Mouse (Mus musculus): ENCODE data around the gene Sh3kbp1.

Sh3kbp1 gene

DNA sequence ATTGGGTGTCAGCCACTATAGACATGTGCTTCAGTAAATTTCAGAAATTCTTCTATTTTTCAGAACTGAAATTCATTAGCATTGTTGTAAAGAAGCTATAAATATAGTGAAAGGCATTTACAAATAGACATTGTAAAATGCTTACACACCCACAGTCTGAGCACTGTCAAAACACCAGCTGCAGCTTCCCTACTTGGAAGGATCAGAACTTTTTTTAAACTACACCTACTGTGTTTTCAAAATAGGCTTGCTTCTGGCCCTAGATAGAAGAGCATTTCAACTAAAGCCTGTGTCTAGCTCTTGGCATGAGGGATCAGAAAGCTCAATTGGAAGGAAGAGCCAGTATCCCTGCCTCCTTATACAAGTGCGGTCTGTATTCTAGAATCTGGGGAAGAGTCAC, 305.0 kb downstream of the Sh3kbp1 start:
- DNase-seq = no peak

DNA sequence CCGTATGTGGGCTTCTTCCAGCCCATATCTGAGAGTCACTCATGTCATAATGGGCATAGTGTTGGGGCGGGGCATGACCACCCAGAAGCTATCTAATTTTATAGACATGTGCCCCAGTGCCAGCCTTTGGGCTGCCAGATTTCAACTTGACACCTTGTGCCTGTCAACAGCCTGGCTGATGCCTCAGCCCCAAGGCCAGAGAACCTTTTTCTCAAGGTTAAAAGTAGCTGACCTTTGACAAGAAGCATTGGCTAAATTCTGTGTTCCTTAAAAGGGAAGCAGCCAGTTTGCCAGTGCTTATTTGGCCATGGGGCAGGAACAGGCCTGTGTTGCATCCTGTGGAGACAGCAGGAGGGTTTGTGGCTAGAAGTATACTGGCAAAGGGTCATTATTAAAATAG, 315.5 kb downstream of the Sh3kbp1 start:
- DNase-seq = no peak

DNA sequence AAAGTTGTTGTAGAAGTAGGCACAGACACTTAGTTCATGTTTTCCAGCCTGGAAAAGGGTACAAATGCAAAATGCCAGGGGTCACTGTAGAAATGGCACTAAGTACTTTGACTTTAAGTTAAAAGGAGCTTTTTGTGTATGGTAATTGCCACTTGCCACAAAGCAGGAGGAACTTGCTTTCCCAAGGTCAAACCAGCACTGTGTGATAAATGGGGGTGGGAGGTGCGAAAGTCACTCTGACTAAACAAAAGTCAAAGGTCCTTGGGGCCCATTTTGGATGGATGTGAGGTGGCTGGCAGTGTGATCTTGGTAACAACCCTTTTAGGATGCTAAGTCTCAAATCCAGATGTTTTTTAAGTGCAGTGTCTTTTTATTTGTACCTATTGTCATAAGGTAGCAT, 316.5 kb downstream of the Sh3kbp1 start:
- no peak for DNase-seq

DNA sequence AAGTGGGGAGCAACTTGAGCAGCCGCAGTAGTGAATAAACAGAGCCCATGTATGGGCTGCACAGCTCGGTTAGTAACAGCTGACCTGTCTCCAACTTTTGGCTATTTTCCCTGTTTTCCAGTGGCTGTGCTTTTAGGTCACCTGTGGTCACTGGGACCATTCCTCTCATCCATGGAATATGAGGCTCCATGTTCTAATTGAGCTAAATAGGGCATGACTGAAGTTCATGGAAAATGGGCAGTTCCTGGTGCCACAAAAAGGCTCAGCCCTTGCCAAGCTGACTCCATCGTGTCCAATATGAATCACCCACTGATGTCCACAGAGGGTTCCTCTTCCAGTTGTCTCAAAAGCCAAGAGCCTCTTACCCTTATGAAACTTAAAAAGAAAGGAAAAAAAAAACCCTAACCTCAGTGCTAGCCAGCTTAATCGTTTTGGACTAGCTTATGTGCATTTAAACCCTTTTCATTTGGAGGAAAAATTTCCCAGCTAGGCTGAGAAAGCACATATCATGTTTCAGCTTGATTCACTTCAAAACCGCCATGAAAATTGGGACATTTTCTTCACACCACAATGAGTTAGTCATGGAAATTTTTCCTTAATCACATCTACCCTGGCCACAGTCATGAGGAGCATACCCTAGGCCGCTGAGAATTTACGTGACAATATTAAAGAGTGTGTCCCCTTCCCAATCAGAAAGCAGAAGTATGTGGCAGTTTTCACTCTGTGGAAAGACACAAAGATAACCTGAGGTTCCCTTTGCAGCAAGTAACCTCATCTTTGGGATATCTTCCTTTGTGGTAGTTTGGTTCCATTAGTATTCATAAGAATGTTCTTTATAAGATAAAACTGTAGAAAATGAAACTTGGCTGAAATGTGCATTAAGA, 326.7 kb downstream of the Sh3kbp1 start:
- no peak for DNase-seq

DNA sequence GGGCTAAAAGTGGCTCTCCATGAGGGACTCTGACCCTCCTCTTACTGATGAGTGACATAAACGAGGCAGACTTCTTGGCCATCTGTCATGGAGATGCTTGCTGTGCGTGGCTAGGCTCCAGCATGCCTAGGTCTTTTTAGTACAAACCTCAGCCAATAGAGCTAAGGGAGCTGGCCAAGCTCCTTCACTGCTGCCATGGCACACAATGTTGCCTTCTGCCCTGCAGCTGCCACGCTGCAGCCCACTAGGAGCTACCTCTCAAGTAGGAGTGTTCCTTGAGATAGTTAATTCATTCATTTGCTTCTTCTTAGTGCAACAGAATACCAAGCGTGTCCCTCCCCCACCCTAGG, 327.3 kb downstream of the Sh3kbp1 start:
- DNase-seq = peak; percentile 59 to 66

DNA sequence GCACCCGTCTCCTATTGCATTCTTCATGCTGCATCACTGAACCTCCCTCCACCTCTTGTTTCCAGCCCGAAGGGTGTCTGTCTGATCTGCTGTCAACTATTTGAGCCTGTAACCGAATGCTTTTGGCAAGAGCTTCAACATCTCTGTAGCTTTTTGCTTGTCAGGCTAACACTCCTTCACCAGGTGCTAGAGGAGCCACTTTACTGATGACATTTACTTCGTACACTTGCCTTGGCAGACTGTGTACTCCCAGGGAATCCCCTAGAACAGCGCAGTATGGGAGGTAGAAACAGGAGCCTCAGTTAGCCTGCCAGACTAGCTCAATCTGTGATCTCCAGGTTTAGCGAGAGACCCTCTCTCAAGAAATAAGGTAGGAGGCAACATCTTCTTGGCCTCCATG, 328.4 kb downstream of the Sh3kbp1 start:
- no peak for DNase-seq

DNA sequence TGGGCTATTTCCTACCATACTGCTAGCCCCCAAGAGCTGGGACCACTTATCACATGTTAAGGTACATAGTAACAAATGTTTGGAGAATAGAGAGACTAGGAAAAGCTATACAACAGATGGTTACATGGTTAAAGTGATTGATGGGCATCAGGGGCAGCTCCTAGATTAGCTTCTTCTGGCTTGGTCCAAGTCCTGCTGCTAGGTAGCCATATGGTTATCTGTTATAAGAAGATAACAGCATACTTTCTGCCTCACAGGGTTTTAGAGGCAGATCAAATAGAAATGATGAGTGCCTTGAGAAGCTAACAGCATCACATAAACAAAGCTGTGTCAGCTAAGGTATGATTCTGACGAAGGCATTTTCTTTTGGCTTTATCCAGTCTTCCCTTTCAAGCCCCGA, 334.3 kb downstream of the Sh3kbp1 start:
- DNase-seq = no peak

DNA sequence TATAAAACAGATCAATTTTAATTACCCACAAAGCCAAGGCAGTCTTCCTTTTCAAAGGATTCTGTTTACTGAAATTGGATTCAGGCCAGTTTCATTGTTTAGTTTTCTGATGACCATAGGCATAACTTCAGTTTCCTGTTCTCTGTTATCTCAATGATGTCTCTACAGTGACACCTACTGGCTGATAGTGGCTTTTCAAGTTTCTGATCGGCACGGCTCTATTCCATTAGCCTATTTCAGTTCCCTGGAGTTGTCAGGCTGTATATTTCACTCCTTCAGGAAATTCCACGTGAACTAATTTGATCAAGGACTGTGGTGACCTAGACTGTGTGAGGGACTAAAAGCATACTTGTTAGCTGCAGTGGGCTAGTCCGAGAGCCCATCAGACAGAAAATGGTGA, 336.2 kb downstream of the Sh3kbp1 start:
- DNase-seq = peak; percentile 62 to 65

DNA sequence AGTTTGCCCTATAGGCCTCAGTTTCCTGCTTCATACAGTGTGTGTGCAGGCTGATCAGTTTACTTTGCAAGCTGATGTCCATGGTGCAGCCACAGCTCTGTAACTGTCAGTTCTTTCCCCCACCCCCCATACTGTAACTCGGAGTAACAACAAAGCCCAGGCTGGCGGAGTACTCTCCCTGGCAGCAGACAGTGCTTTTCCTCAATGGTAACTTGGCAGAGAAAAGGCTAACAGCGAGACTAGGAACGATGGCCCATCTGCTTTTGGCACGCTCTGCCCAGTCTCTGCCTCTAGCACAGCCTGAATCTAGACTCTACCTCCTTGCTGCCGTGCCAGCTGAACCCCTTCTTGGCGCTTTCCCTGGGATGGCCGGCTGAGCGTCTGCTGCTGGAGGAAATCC, 336.9 kb downstream of the Sh3kbp1 start:
- peak; percentile 79 to 84 for DNase-seq

DNA sequence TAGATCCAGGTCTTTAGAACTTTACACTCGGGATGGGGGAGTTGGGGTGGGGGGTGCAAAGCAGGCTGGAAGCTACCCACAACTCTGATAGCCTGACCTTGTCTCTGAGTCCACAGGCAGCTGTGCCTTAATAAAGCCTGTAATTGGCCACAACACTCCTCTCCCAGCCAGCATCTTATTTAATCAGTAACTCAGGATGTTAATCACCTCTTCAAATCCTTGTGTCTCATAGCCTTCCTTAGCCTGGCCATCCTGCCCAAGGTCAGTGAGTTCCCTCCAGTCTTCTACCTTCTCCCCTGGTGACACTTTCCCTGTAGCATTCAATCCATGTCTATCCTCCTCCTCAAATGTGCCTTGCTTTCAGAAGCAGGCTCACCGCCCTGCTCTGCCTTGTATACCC, 342.0 kb downstream of the Sh3kbp1 start:
- DNase-seq = no peak

DNA sequence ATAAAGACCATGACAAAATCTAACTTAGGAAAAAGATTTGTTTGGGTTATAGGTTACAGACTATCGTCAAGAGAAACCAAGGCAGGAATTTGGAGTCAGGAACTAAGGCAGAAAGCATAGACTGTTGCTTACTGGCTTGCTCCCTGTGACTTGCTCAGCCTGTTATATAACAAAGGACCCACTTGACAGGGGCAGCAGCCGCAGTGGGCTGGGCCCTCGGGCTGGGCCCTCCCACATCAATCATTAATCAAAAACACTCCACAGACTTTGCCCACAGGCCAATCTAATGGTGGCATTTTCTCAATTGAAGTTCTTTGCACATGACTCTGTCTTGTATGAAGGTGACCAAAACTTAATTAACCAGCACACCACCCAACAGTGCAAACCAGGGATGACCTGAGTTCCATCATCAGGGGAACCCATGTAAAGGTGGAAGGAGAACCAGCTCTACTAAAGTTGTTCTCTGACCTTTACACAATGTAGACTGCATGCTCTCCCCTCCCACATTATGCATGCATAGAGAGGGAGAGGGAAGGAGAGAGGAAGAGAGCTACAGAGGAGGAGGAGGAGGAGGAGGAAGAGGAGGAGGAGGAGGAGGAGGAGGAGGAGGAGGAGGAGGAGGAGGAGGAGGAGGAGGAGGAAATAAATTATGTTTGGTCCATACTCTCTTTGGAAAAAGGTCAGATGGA, 344.2 kb downstream of the Sh3kbp1 start:
- no peak for DNase-seq

DNA sequence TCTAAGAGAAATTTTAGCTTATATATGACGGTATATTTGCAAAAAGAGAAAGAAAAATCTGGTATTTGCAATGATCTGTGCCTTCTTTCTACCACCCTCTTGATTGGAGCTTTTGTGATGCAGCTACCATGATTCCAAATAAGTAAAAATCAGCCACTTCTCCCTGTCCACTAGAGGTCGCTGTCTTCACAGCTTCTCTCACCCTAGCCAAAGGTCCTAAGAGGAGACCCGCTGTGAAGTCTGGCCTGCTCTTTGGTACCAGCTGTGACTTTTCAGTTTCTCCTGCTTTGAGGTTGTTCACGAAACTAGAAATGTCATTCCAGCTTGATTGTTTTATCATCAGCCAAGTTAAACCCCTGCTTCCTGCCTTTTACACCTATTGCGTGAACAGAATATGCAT, 346.7 kb downstream of the Sh3kbp1 start:
- DNase-seq = peak; percentile 34 to 36

DNA sequence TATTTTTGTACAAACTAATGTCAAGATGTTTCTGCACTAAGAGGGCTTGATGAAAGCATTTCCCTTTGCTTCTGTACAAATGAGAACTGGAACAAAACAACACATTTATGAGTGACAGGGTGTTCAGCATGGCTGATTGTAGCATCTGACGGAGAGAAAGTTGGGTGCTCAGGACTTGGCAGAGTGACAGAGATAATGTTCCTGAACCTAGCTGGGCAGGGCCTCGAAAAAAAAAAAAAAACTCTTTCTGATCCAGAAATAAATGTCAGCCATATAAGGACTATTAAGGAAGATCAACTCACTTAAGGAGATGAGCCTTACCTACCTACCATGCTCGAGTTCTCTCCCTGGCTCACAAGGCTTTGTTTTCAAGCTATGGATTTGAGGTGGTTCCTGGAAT, 349.2 kb downstream of the Sh3kbp1 start:
- DNase-seq = no peak

DNA sequence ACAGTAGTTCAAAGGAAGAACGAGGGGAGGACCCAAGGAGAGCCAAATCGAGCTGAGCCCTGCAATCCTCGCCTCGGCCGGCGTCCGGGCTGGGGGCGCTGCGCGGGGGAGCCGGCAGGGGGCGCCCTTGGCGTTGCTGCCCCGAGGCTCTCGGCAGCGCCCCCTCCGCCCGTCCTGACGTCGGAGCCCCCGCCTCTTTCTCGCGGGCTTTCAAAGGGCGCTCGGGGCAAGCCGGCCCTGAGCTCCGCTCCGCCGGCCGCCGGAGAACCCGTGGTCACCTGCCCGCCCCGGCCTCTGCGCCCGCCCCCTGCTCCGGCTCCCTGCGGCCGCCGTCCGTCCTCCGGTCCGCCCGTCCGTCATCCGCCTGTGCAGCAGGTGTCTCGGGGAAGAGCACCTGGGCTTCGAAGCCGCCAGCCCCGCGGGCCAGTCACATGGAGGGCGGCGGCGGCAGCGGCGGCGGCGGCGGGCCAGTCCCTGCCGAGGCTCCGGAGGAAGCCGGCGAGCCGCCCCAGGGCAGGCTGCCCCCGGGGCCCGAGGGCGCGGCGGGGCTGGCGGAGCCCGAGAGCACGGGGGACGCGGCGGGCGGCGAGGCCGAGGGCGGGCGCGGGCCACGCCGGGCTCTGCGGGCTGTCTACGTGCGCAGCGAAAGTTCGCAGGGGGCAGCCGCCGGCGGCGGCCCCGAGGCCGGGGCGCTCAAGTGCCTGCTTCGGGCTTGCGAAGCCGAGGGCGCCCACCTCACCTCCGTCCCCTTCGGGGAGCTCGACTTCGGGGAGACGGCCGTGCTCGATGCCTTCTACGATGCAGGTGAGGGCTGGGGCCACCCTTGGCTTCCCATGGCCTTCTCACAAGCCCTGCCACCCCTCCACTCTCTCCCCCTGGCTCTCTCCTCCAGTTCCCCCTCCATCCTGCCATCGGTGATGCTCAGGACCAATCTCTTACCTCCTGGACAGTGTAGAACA, 361.2 kb downstream of the Sh3kbp1 start, which contains the start of gene Map3k15:
Gene Map3k15 (plus strand): TSS at position 432 of the 959 bp plus-strand sequence.
- peak; percentile 3 to 27 for DNase-seq

DNA sequence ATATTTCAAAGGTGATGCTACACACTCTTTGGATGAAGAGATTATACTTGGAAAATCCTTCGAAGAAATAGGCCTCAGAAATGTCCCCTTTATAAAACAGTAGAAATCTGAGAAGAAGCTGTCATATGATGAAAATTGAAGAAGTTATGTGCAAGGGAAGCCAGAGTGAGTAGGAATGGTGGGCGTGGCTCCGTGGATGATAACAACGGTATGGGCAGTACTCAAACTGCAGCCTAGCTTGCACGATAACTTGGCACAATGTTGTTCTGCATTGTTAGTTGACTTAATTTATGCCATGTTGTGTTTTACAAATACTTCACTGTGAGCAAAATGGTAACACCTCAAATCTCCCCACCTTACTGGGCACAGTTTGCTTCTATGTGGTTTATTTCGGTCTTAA, 368.7 kb downstream of the Sh3kbp1 start:
- DNase-seq = no peak
